Mouse (Mus musculus) duodenum, adult 2 months (tissue): ENCODE results near the gene Ccdc124. TPM values are rescaled to one million over a fixed set of nuclear protein-coding genes. Genes with fewer than 3 reads are reported as not detected.

ENCODE experiments used
- polyA plus RNA-seq: library from polyadenylated mRNA; depleted of rRNA; stranded (reverse); fragments of >200 nt; gene quantifications from 2 replicates; pipeline ENCODE4 v1.2.3, GENCODE M21; 2012; ENCODE audit warnings: low replicate concordance; rRNA removed

Ccdc124 gene
- polyA plus RNA-seq = 49.4 and 62.1 TPM in 2 replicates

GRCm38 (mm10) chr8:70873364-70873985 lies at the start of gene Ccdc124:
Ccdc124 (minus strand) TSS chr8:70873935.

DNA sequence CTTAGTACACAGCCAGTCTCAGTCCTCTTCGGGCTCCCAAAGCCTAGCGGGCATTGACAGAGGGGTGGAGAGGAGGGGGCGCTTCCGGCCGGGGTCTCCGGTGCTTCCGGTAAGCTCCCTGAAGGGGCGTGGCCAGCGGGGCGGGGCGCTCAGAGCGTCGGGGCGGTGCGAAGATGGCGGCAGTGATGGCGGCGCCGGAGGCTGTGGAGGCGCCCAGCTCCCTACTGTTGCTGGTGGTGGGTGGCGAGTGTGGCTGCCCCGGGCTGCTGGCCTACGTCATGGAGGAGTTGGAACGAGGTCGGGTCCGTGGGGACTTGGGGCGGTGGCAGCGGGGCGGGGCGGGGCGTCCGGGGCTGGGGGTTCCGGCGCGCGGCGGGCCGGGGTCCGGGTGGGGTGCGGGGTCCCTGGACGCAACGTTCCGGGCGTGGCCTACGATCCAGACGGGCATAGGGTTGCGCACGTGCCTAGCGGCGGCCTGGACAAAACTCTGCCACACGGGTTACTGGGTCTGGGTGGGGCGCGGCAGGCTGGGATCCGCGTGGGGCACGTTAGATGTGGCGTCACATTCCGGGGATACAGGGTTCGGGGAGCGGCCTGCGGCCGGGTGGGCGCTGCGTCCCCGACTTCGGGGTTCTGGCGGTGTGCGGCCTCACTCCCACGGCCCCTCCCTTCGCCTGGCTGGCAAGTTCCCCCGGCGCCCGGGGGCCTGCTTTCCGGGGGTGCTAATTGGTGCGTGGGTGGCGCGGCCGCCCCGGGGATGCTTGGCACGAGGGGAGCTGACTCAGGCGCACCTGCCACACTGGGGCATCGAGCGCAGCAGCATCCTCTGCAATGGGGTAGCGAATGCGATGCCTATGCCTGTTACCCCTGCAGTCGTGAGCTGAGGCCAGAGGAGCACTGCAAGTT lies 32.3 kb upstream of the Ccdc124 start, which contains the start of gene Map1s:
Gene Map1s, plus strand, starts transcription at position 102 of the 906 bp plus-strand sequence.

GRCm38 (mm10) chr8:70897021-70897680 lies 23.4 kb upstream of the Ccdc124 start, which contains the start of gene Rpl18a:
Rpl18a (minus strand) TSS chr8:70897412.

GRCm38 (mm10) chr8:70892022-70892895 lies 18.5 kb upstream of the Ccdc124 start, which contains the start of gene Slc5a5:
Slc5a5 (minus strand) TSS chr8:70892757.

GRCm38 (mm10) chr8:70862824-70863641 lies 10.7 kb downstream of the Ccdc124 start, which contains the start of gene Kcnn1:
Kcnn1 (minus strand) TSS chr8:70863258.

DNA sequence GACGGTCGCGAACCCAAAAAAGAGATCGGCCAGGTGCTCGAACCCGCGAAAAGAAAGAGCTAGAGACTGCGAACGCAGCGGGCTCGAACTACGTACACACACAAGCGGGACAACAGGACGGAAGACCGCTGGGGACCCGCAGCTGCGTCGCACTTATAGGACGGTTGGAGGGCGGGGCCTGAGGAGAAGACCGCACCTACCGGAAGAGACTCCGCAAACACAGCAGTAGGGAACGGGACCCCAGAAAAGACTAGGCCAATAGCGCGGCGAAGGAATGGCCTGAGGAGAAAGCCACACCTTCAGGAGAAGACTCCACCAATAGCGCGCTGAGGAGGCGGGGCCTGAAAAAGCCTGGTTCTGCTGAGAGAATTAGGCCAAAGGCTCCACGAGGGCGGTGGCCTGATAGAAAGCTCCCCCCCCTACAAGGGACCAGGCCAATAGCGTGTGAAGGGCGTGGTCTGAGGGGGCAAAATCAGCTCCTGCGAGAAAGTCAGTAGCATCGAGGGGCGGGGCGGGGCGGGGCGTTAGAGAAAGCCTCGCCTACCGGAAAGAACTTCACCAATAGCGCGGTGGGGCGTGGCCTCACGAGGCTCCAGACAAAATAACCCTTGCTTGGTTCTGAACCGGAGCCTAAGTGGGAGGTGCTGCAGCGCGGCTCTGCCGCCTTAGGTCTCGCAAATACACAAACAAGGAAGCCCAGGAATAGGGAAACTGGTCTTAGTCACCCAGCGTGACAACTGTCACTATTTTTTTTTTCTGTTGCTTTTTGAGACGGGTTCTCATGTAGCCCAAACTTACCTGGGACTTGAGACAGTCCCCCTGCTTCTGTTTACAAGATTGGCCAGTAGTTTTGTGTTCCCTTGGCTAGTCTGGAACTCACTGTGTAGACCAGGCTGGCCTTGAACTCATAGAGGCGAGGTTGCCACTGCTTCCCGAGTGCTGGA lies 34.1 kb downstream of the Ccdc124 start, which contains the start of gene Arrdc2:
Gene Arrdc2, minus strand, starts transcription at position 313 of the 944 bp plus-strand sequence.

Other genes starting within 250 kb of the Ccdc124 start
- gene Gdf15, start 241.5 kb downstream of the Ccdc124 start, polyA plus RNA-seq = 7.2 and 7.6 TPM in 2 replicates
- gene Pgpep1, start 213.5 kb downstream of the Ccdc124 start, polyA plus RNA-seq = 53.9 and 98.0 TPM in 2 replicates
- gene Lsm4, start 200.7 kb downstream of the Ccdc124 start, polyA plus RNA-seq = 82.4 and 136 TPM in 2 replicates
- 654 and 1,953 TPM in 2 replicates for gene Jund, start 175.0 kb downstream of the Ccdc124 start, polyA plus RNA-seq
- gene Iqcn, start 170.5 kb downstream of the Ccdc124 start, polyA plus RNA-seq = 0.01 and 0.06 TPM in 2 replicates
- 39.9 and 50.2 TPM in 2 replicates for gene Gm3336, start 155.4 kb downstream of the Ccdc124 start, polyA plus RNA-seq
- 5.2 and 15.1 TPM in 2 replicates for gene Pde4c, start 150.2 kb downstream of the Ccdc124 start, polyA plus RNA-seq
- 30.3 and 33.5 TPM in 2 replicates for gene Rab3a, start 119.3 kb downstream of the Ccdc124 start, polyA plus RNA-seq
- 107 and 299 TPM in 2 replicates for gene Mpv17l2, start 113.0 kb downstream of the Ccdc124 start, polyA plus RNA-seq
- 233 and 412 TPM in 2 replicates for gene Pik3r2, start 97.2 kb downstream of the Ccdc124 start, polyA plus RNA-seq
- 54.1 and 62.5 TPM in 2 replicates for gene Mast3, start 68.9 kb downstream of the Ccdc124 start, polyA plus RNA-seq
- 1.4 and 4.2 TPM in 2 replicates for gene Il12rb1, start 65.5 kb downstream of the Ccdc124 start, polyA plus RNA-seq
- 38.6 and 40.6 TPM in 2 replicates for gene Arrdc2, start 34.2 kb downstream of the Ccdc124 start, polyA plus RNA-seq
- gene Kcnn1, start 10.7 kb downstream of the Ccdc124 start, polyA plus RNA-seq = 0.66 and 1.3 TPM in 2 replicates
- 0.33 and 12.5 TPM in 2 replicates for gene Slc5a5, start 18.8 kb upstream of the Ccdc124 start, polyA plus RNA-seq
- 4,446 and 4,916 TPM in 2 replicates for gene Rpl18a, start 23.5 kb upstream of the Ccdc124 start, polyA plus RNA-seq
- 22.3 and 22.6 TPM in 2 replicates for gene Map1s, start 32.0 kb upstream of the Ccdc124 start, polyA plus RNA-seq